Mouse (Mus musculus) midbrain, embryonic 10.5 days (tissue): ENCODE measurements at regions not wholly inside any gene's neighbourhood (a gene's known extent, or its start where the extent isn't known, plus 50 kb on each side); places are given as distances from the start of the nearest gene placed in this dataset.
"Not testable (repeated sequence)": the region's sequence is repeated elsewhere in the genome, so short reads cannot be mapped to it uniquely, and the experiment has no call there.

Experiments
- DNase-seq: peaks from one replicate; pipeline ENCODE4 v3.0.0-alpha.2; 2017; ENCODE audit warnings: low spot score
- H3K27ac ChIP-seq: fragments of 300-500 bp; sonication (generic); replicated peaks from 2 replicates; pipeline ENCODE4 v1.5.1; 2016; ENCODE audit warnings: mild to moderate bottlenecking
- H3K27me3 ChIP-seq: fragments of 300-500 bp; sonication (generic); 2 replicates; pipeline ENCODE4 v1.6.1; 2016; ENCODE audit warnings: low read depth, mild to moderate bottlenecking; ENCODE audit not compliant: poor library complexity, severe bottlenecking
- H3K36me3 ChIP-seq: fragments of 300-500 bp; sonication (generic); 2 replicates; pipeline ENCODE4 v1.6.1; 2016; ENCODE audit warnings: mild to moderate bottlenecking, moderate library complexity
- H3K4me1 ChIP-seq: fragments of 300-500 bp; sonication (generic); 2 replicates; pipeline ENCODE4 v1.6.1; 2016
- H3K4me3 ChIP-seq: fragments of 300-500 bp; sonication (generic); 2 replicates; pipeline ENCODE4 v1.5.1; 2016; ENCODE audit warnings: mild to moderate bottlenecking, moderate library complexity
- H3K9me3 ChIP-seq: fragments of 300-500 bp; sonication (generic); replicated peaks from 2 replicates; pipeline ENCODE4 v1.6.1; 2016; ENCODE audit warnings: mild to moderate bottlenecking
- WGBS: fragments of 180-500 bp; shearing (Covaris S2); methylation state at CpG from one replicate; pipeline ENCODE4 v1.1.7; 2016; 5-methylcytosine and 5-hydroxymethylcytosine counted together

DNA sequence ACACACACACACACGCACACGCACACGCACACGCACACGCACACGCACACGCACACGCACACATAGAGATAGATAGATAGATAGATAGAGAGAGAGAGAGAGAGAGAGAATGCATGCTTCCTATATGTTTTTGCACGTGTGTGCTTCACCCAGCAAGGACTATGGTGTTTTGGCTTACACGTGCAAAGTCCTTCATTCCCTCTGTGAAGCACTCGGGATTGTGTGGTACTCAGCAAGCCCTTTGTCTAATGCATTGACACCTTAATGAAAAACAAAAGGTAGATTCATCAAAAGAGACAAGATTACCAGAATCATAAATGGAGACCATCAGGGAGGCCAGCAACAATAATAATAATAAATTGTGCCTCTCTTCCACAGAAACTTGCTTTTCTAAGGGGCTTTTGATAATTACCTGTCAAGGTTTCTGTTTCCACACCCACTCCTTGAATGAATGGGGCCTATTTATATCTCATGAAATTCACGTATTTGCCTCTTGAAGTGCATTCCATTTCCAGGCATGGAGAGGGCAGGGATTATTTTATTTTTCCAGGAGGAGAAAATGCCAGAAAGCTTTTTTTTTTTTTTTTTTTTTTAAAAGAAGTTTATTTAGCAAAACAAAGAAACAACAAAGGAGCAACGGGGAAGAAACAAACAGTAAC, 93.0 kb downstream of the Btg1 start:
- Histone ChIP-seq H3K4me3 (no peak overlapping the region), H3K4me1 (no peaks in the 10 kb centered on the region), H3K27me3 (no peaks in the 10 kb centered on the region), H3K36me3 (no peaks in the 10 kb centered on the region), H3K27ac (no peak overlapping the region), H3K9me3 (no peaks in the 10 kb centered on the region)
- DNase-seq: no peak
- 90% methylated on average over 13 of the region's 13 CpGs for WGBS

DNA sequence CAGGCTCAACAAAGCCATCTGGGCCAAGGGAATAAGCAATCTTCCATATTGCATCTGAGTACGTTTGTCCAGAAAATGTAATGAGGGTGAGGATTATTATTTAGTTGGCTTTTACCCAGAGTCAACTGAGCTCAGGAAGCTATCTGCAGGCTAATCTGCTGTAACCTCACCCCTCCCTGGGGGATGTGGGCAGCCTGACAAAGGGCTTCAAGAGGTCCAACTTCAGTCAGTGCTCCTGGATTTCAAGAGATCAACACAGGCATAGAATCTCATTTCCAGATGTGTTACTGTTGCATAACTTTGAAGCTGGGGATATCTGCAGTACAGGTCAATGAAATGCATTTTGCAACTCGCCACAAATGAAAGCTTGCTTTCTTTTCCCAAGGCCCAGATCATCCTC, 95.2 kb downstream of the Btg1 start:
- H3K4me1 ChIP-seq: peaks cover 2% of the 10 kb centered on the region
- H3K27ac ChIP-seq: no peak overlapping the region
- H3K36me3 ChIP-seq: no peaks in the 10 kb centered on the region
- 73% methylated on average over 2 of the region's 2 CpGs for WGBS
- H3K9me3 ChIP-seq: no peaks in the 10 kb centered on the region
- no peak overlapping the region for H3K4me3 ChIP-seq
- DNase-seq: no peak
- H3K27me3 ChIP-seq: no peaks in the 10 kb centered on the region

- no peaks in the 10 kb centered on the region for H3K36me3 ChIP-seq
- no peaks in the 10 kb centered on the region for H3K9me3 ChIP-seq
- DNase-seq: no peak
- no peaks in the 10 kb centered on the region for H3K27me3 ChIP-seq
- H3K27ac ChIP-seq: no peak overlapping the region
- H3K4me1 ChIP-seq: peaks cover 12% of the 10 kb centered on the region
- H3K4me3 ChIP-seq: no peak overlapping the region
- WGBS: 84% methylated on average over 2 of the region's 2 CpGs
These were observed 97.9 kb downstream of the Btg1 start for GRCm38 (mm10) chr10:96714702-96715101.

- H3K9me3 ChIP-seq: no peaks in the 10 kb centered on the region
- H3K27me3 ChIP-seq: no peaks in the 10 kb centered on the region
- no peak overlapping the region for H3K4me3 ChIP-seq
- H3K36me3 ChIP-seq: no peaks in the 10 kb centered on the region
- no peak overlapping the region for H3K27ac ChIP-seq
- 62% methylated on average over 7 of the region's 7 CpGs for WGBS
- no peak for DNase-seq
- H3K4me1 ChIP-seq: peaks cover 27% of the 10 kb centered on the region
These were observed 100.5 kb downstream of the Btg1 start for GRCm38 (mm10) chr10:96717281-96717680.

GRCm38 (mm10) chr10:96718706-96719105, 101.9 kb downstream of the Btg1 start:
- H3K4me1 ChIP-seq: peaks cover 34% of the 10 kb centered on the region
- H3K9me3 ChIP-seq, H3K27me3 ChIP-seq, H3K36me3 ChIP-seq, H3K27ac ChIP-seq, DNase-seq, H3K4me3 ChIP-seq: not testable (repeated sequence)
- 92% methylated on average over 7 of the region's 7 CpGs for WGBS

DNA sequence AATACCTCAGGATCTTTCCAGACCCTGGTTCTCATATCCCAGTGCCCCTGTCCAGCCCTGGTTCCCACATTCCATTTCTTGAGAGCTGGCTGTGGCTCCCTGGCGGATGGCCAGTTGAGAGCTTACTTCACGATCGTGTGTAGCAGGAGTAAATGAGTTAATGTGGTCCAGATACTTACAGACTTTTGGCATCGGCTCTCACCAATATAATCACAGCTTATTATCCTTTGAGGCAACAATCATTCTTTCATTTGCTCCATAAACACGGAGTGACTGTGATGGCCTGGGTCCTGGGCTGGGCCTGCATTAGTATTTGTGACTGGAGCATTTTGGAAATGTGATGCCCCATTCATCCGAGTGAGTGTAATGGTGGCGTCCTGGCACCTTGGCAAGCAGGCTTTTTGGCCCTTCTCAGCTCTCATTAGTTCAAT, 103.5 kb downstream of the Btg1 start:
- Histone ChIP-seq H3K9me3 (no peaks in the 10 kb centered on the region), H3K27me3 (no peaks in the 10 kb centered on the region), H3K4me3 (no peak overlapping the region), H3K4me1 (peaks cover 42% of the 10 kb centered on the region), H3K36me3 (no peaks in the 10 kb centered on the region), H3K27ac (no peak overlapping the region)
- no peak for DNase-seq
- 84% methylated on average over 7 of the region's 7 CpGs for WGBS

GRCm38 (mm10) chr10:96720956-96721688, 104.3 kb downstream of the Btg1 start:
- H3K36me3 ChIP-seq: no peaks in the 10 kb centered on the region
- peaks cover 42% of the 10 kb centered on the region for H3K4me1 ChIP-seq
- DNase-seq: peak; percentile 15
- H3K27me3 ChIP-seq: no peaks in the 10 kb centered on the region
- H3K27ac ChIP-seq: peak overlapping the region; percentile 72; the same call in 1 of the 2 replicates
- WGBS: 28% methylated on average over 9 of the region's 9 CpGs
- H3K4me3 ChIP-seq: no peak overlapping the region
- no peaks in the 10 kb centered on the region for H3K9me3 ChIP-seq

DNA sequence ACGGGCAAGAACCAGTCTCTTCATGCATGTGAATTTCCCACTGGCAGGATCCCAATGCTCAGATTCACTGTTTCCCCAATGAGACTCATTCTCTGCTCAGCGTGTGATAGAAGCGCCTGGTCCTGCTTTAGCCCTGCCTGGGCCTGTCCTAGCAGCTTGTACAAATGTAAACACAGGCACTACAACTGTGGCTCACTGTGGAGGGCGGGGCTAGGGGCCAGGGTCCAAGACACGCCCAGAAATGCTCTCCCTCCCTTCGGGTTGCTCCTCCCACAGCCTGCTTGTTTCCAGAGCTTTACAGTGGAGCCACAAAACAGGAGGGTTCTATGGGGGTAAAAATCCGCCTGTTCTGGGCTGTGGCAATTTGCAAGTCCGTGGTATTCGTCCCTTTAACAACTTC, 105.7 kb downstream of the Btg1 start:
- DNase-seq: peak; percentile 61
- Histone ChIP-seq H3K4me3 (no peak overlapping the region), H3K36me3 (no peaks in the 10 kb centered on the region), H3K4me1 (peaks cover 36% of the 10 kb centered on the region), H3K27me3 (no peaks in the 10 kb centered on the region), H3K9me3 (no peaks in the 10 kb centered on the region), H3K27ac (peak overlapping the region; percentile 72)
- whole genome bisulfite sequencing: 34% methylated on average over 9 of the region's 9 CpGs

DNA sequence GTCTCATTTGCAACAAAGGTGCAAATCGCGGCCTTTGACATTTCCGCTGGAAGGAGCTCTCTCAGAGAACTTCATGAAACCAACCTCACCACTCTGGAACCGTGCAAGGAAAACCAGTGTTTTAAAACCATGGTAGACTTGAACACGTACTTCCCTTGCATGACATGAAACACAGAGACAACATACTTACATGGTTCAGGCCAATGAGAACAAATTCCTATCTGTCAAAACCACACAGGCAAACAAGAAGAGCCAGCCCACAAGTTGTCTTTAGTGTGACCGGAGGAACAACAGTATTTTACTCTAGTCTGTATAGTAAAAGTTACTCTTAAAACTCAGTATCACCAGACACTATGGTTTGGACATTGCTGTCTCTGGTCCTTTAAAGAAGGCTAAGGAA, 106.3 kb downstream of the Btg1 start:
- no peak for DNase-seq
- H3K27ac ChIP-seq: no peak overlapping the region
- H3K4me3 ChIP-seq: no peak overlapping the region
- peaks cover 30% of the 10 kb centered on the region for H3K4me1 ChIP-seq
- no peaks in the 10 kb centered on the region for H3K36me3 ChIP-seq
- 92% methylated on average over 6 of the region's 6 CpGs for WGBS
- no peaks in the 10 kb centered on the region for H3K27me3 ChIP-seq
- no peaks in the 10 kb centered on the region for H3K9me3 ChIP-seq

GRCm38 (mm10) chr10:96724436-96725175, 107.8 kb downstream of the Btg1 start:
- Histone ChIP-seq H3K4me3 (no peak overlapping the region), H3K36me3 (no peaks in the 10 kb centered on the region), H3K27me3 (no peaks in the 10 kb centered on the region), H3K27ac (0 out of 2 replicates have a peak overlapping the region, but pooled peaks have one; percentile 17), H3K4me1 (peaks cover 30% of the 10 kb centered on the region), H3K9me3 (no peaks in the 10 kb centered on the region)
- DNase-seq: no peak
- WGBS: 53% methylated on average over 11 of the region's 11 CpGs

DNA sequence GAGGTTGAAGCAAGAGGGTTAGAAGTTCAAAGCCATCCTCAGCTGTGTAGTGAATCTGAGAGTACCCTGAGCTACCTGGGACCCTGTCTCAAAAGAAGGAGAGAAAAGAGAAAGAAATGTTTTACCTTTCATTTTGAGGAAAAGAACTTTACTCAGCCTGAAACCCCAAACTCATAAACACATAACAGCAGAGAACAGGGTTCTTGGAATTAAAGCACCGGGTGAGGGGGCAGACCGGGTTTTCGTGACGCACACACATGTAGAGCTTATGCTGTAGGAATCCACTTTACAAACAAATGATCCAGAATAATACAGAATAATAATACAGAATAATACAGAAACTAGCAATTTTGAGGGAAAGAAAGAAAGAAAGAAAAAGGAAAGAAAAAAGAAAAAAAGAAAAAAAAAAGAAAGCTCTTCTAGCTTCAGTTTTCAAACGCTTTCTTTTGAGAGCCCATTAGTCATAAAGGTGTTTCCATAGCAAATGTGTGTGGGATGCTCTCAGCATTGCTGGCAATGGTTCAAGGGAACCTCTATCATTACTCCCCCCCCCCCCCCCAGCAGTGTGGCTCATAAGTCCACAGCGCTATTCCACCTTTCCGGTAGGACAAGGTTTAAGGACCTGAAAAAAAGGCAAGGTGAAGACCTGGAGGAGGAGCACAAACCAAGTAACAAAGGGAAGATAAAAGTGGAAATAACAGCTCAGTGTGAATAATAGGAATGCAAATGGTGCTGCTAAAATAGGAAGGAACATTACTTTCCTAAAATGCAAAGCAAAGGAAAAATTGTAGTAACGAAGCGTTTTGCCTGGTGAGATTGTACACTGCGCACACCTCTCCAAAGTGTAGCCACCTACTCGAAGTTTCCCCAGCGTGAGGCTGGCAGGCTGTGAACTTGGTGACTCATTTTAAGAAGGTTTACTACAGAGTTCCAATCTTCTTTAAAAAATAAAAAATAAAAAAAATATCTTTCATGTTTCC, 110.3 kb downstream of the Btg1 start:
- peaks cover 17% of the 10 kb centered on the region for H3K4me1 ChIP-seq
- H3K27me3 ChIP-seq: no peaks in the 10 kb centered on the region
- H3K9me3 ChIP-seq: no peaks in the 10 kb centered on the region
- WGBS: 92% methylated on average over 12 of the region's 12 CpGs
- no peak overlapping the region for H3K4me3 ChIP-seq
- no peak for DNase-seq
- no peaks in the 10 kb centered on the region for H3K36me3 ChIP-seq
- H3K27ac ChIP-seq: no peak overlapping the region

DNA sequence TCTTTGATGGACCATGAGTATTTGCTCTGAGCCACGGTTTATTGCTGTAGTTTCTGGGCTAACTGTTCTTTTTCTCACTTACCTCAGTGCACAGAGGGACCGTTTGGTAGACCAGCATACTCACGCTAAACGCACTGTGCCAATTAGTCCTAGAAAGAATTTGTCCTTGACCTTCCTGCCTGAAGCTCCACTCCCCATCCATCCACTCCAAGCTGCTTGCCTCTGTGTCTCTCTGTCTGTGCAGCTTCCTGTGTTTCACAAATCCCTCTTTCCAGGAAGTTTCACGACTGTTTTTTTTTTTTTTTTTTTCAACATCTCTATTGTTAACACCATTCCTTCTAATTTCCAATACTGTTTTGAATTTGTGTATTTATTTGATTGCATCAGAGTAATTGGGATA, 116.8 kb downstream of the Btg1 start:
- no peaks in the 10 kb centered on the region for H3K9me3 ChIP-seq
- no peaks in the 10 kb centered on the region for H3K4me1 ChIP-seq
- H3K4me3 ChIP-seq: no peak overlapping the region
- H3K36me3 ChIP-seq: no peaks in the 10 kb centered on the region
- no peak for DNase-seq
- H3K27ac ChIP-seq: no peak overlapping the region
- no peaks in the 10 kb centered on the region for H3K27me3 ChIP-seq
- 77% methylated on average over 5 of the region's 5 CpGs for WGBS
